Mouse (Mus musculus) liver, embryonic 14.5 days (tissue): ENCODE results near the gene Ptgir. TPM values are rescaled to one million over a fixed set of nuclear protein-coding genes. Genes with fewer than 3 reads are reported as not detected.

Experiments used
- ATAC-seq: fragments of 200-750 bp; cut with Nextera tagmentation; 2 replicates; pipeline ENCODE4 v1.8.0; 2017; ENCODE audit warnings: moderate number of reproducible peaks, mild to moderate bottlenecking, moderate library complexity; ENCODE audit not compliant: insufficient read depth
- DNase-seq, 3 experiments: peaks; one replicate each; pipeline ENCODE4 v3.0.0-alpha.2; 2012 to 2013; ENCODE audit warnings: low read depth in 3 of 3, low spot score in 3 of 3
- H3K27ac ChIP-seq: fragments of 300-500 bp; sonication (generic); 2 replicates; pipeline ENCODE4 v1.5.1; 2014; ENCODE audit warnings: moderate library complexity, mild to moderate bottlenecking, control low read depth, inconsistent platforms
- H3K27me3 ChIP-seq: fragments of 300-500 bp; sonication (generic); 2 replicates; pipeline ENCODE4 v1.6.1; 2014; ENCODE audit warnings: mild to moderate bottlenecking, low read length, moderate library complexity; ENCODE audit not compliant: control insufficient read depth, insufficient read depth
- H3K36me3 ChIP-seq: fragments of 300-500 bp; sonication (generic); replicated peaks from 2 replicates; pipeline ENCODE4 v1.6.1; 2014; ENCODE audit warnings: low read depth; ENCODE audit not compliant: control insufficient read depth, insufficient read depth
- H3K4me1 ChIP-seq, 2 experiments: fragments of 200-500 bp in 1 of 2; fragments of 300-500 bp in 1 of 2; sonication (generic) in 1 of 2; replicated peaks; 2 replicates each; pipeline ENCODE4 v1.6.1; 2012 to 2014; ENCODE audit warnings: antibody characterized with exemption in 1 of 2, inconsistent platforms in 1 of 2, low read length in 1 of 2; ENCODE audit not compliant: control insufficient read depth in 2 of 2, insufficient read depth in 2 of 2
- H3K4me2 ChIP-seq: fragments of 300-500 bp; sonication (generic); 2 replicates; pipeline ENCODE4 v1.6.1; 2014; ENCODE audit warnings: low read depth, mild to moderate bottlenecking, control low read depth, moderate library complexity
- H3K4me3 ChIP-seq, 2 experiments: fragments of 200-500 bp in 1 of 2; fragments of 300-500 bp in 1 of 2; sonication (generic) in 1 of 2; 2 replicates each; pipeline ENCODE4 v1.5.1; 2012 to 2014; ENCODE audit warnings: low read depth in 2 of 2, low read length in 2 of 2, mild to moderate bottlenecking in 2 of 2, control low read depth in 1 of 2, inconsistent platforms in 1 of 2, moderate library complexity in 1 of 2; ENCODE audit not compliant: insufficient read depth in 1 of 2
- H3K9ac ChIP-seq: fragments of 300-500 bp; sonication (generic); replicated peaks from 2 replicates; pipeline ENCODE4 v1.6.1; 2014; ENCODE audit warnings: mild to moderate bottlenecking, control low read depth, moderate library complexity
- H3K9me3 ChIP-seq: fragments of 300-500 bp; sonication (generic); 2 replicates; pipeline ENCODE4 v1.6.1; 2016; ENCODE audit warnings: low read length, mixed read lengths; ENCODE audit not compliant: control insufficient read depth
- CTCF ChIP-seq: IDR thresholded peaks from 2 replicates; pipeline ENCODE4 v1.5.1; 2016; ENCODE audit warnings: antibody characterized with exemption, low read depth, control low read depth
- EP300 ChIP-seq: IDR thresholded peaks from 2 replicates; pipeline ENCODE4 v1.6.1; 2016; ENCODE audit warnings: antibody characterized with exemption, low read depth
- WGBS: fragments of 180-500 bp; shearing (Covaris S2); extraction: QIAGEN DNeasy Blood & Tissue Kit; methylation state at CpG from one replicate; pipeline ENCODE4 v1.1.7; 2014; ENCODE audit not compliant: insufficient replicate concordance; 5-methylcytosine and 5-hydroxymethylcytosine counted together
- polyA plus RNA-seq, 2 experiments: library from polyadenylated mRNA; depleted of rRNA in 1 of 2; stranded (reverse) in 1 of 2; unstranded in 1 of 2; fragments of >200 nt; fragmentation: Nextera tagmentation in 1 of 2; extraction: Ambion mirVana in 1 of 2; gene quantifications; 2 replicates each; pipeline versions ENCODE4 v1.2.1 to v1.2.3; 2012 to 2014

Gene Ptgir
- polyA plus RNA-seq, 2 experiments, result 0.87 to 0.88 TPM

DNA sequence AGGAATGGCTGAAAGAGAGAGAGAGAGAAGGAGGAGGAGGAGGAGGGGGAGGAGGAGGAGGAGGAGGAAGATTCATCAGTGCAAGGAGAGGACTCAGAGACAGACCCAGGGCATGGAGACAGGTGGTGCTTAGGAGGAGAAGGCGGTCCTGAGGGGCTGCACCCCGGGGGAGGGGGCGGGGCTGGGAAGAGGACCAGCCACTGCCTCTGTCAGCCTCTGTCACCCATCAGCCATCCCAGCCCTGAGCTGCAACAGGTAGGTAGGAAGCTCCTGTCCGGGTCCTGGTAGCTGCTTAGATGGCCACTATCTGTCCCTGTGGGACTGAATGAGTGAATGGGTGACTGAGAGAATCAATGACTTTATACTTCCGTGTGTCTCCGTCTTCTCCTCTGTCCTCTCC is 12.7 kb upstream of the Ptgir start:
- peaks cover 42% of the 10 kb centered on the region for H3K27me3 ChIP-seq
- no peak overlapping the region for H3K4me3 ChIP-seq
- no peak overlapping the region for H3K4me2 ChIP-seq
- no peak overlapping the region for H3K9ac ChIP-seq
- WGBS, result 6% methylated on average over 6 of the region's 6 CpGs
- no peak overlapping the region for H3K27ac ChIP-seq
- DNase-seq (no peak), ATAC-seq (no peak)
- H3K36me3 ChIP-seq, result no peaks in the 10 kb centered on the region
- peaks cover 10 to 11% of the 10 kb centered on the region in 2 experiments for H3K4me1 ChIP-seq
- H3K9me3 ChIP-seq, result no peaks in the 10 kb centered on the region
- no peak for TF ChIP-seq CTCF
- no peak for TF ChIP-seq EP300

DNA sequence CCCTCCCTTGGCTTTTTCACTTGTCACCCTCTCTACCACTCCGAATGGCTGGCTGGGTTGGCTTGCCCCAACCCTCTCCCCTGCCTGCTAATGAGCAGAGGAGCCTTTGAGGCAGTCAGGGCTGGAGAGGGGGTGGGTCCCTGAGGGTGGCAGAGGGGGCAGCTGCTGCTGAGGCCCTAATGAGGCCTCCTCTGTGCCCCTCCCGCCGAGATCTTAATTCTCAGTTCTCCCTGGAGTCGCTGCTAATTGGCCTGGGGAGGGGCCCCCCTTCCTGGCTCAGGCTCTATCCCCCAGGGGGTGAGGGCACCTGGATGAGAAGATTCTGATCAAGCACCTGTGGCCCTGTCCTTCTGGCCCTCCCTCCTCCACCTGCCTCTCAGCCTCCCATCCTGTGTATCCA is 12.0 kb upstream of the Ptgir start:
- DNase-seq (no peak), ATAC-seq (no peak)
- Histone ChIP-seq H3K4me2 (no peak overlapping the region), H3K9me3 (no peaks in the 10 kb centered on the region), H3K4me3 (no peak overlapping the region), H3K27me3 (peaks cover 42% of the 10 kb centered on the region), H3K36me3 (no peaks in the 10 kb centered on the region), H3K27ac (no peak overlapping the region), H3K4me1 (peaks cover 10 to 11% of the 10 kb centered on the region in 2 experiments), H3K9ac (no peak overlapping the region)
- no peak for TF ChIP-seq EP300
- TF ChIP-seq CTCF, result no peak
- 5% methylated on average over 4 of the region's 4 CpGs for WGBS

DNA sequence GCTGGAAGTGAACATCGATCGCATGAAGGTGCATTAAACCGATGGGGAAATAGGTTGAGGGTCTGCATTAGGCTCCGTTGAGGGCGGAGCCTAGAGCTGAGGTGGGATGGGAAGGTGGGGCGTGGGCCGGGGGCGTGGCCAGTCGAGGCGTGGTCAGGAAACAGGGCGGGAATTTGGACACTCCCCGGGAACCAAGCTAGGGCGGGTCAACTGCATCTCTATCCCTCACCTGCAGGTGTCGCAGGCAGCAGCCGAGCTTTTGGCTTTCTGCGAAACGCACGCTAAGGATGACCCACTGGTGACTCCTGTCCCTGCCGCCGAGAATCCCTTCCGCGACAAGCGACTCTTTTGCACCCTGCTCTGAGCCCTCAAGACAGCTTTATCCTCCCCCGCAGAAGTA is 11.3 kb upstream of the Ptgir start:
- Histone ChIP-seq H3K9ac (no peak overlapping the region), H3K4me3 (no peak overlapping the region), H3K4me1 (peaks cover 10 to 11% of the 10 kb centered on the region in 2 experiments), H3K27me3 (peaks cover 42% of the 10 kb centered on the region), H3K27ac (no peak overlapping the region), H3K36me3 (no peaks in the 10 kb centered on the region), H3K9me3 (no peaks in the 10 kb centered on the region), H3K4me2 (peak overlapping the region; percentile 32)
- TF ChIP-seq EP300 (no peak), CTCF (peak; percentile 90)
- ATAC-seq (peak; percentile 6; the same call in 1 of the 2 replicates), DNase-seq (peak in 1 of 3 experiments; percentile 32)
- WGBS, result 2% methylated on average over 24 of the region's 24 CpGs

DNA sequence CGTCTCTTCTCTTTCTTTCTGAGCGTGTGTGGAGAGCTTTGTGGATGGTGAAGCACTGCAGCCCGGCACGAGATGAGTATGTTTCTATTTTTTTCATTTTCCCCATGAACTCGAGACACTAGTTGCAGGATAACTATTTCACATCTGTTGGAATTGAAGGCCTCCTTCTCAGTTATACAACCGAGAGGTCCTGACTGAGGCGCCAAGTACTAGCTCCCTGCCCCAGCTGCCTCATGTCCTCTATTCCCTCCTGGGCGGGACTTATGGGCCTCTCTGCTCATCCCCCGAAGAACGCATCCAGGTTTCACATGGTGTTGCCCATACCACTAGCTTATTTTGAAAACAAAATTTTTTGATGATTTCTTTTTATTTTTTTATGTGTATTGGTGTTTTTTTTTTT is 10.8 kb upstream of the Ptgir start:
- Histone ChIP-seq H3K4me1 (peaks cover 11% of the 10 kb centered on the region in 2 experiments), H3K4me3 (no peak overlapping the region), H3K9me3 (no peaks in the 10 kb centered on the region), H3K36me3 (no peaks in the 10 kb centered on the region), H3K4me2 (peak overlapping the region; percentile 32; the same call in 1 of the 2 replicates), H3K27ac (no peak overlapping the region), H3K9ac (no peak overlapping the region), H3K27me3 (peaks cover 39% of the 10 kb centered on the region)
- ATAC-seq (no peak), DNase-seq (no peak)
- 34% methylated on average over 10 of the region's 10 CpGs for WGBS
- TF ChIP-seq EP300, result no peak
- TF ChIP-seq CTCF, result no peak

DNA sequence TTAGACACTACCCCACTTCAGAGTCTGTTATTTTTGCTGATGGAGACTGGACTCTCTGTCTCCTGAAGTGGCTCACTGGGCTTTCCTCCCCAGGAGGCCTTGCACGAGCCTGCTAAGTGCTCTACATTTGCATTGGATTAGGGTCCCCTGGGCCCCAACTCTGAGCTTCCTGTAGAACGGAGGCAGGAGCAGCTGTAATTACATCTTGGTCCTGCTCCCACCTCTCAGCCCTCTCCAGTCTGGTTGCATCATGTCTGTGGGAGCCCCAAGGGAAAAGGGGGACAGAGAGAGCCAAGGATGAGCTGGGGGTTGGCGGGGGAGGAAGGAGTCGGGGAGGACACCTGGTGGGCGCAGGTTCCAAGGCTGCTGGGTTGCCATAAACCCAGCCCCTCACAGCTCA is 5.8 kb upstream of the Ptgir start:
- DNase-seq (no peak), ATAC-seq (no peak)
- Histone ChIP-seq H3K27me3 (no peaks in the 10 kb centered on the region), H3K27ac (no peak overlapping the region), H3K9ac (no peak overlapping the region), H3K36me3 (no peaks in the 10 kb centered on the region), H3K4me2 (no peak overlapping the region), H3K4me1 (peaks cover 0 to 14% of the 10 kb centered on the region in 2 experiments; a peak in 3 of 4 replicates), H3K9me3 (no peaks in the 10 kb centered on the region), H3K4me3 (no peak overlapping the region)
- TF ChIP-seq EP300, result no peak
- no peak for TF ChIP-seq CTCF
- 43% methylated on average over 5 of the region's 5 CpGs for WGBS
